Mouse (Mus musculus): ENCODE measurements at regions not wholly inside any gene's neighbourhood (a gene's known extent, or its start where the extent isn't known, plus 50 kb on each side); places are given as distances from the start of the nearest gene placed in this dataset.

GRCm38 (mm10) chr15:37102035-37102555 lies 94.5 kb upstream of the Zfp706 start:
- dilution Hi-C loops (cut with MboI; ENCODE audit: extremely low pct_ligation_motif_present, extremely low pct_unique_long_range_greater_than_20kb, low sequenced_read_pairs) (no loop called here), in situ Hi-C loops (cut with MboI; ENCODE audit: low pct_ligation_motif_present, low pct_unique_long_range_greater_than_20kb, low sequenced_read_pairs) (loop anchor here (10.0 to 25.0 kb wide), 2 partner anchors 317 to 810 kb away; no protein-coding TSS in a partner anchor)
- TF ChIP-seq CTCF (conservative IDR thresholded peaks at IDR 0.05 in 1 of 2, IDR thresholded peaks at IDR 0.05 in 1 of 2; ENCODE audit: low read depth in 2 of 2, low read length in 2 of 2) (peak in 1 of 2 experiments; percentile 50; a peak in 2 of 4 replicates), RAD21 (IDR thresholded peaks at IDR 0.05; ENCODE audit: low read depth, low read length) (peak; percentile 45), PAX5 (IDR thresholded peaks at IDR 0.05; ENCODE audit: low read length) (no peak)

GRCm38 (mm10) chr15:37101419-37101818 lies 93.8 kb upstream of the Zfp706 start:
- TF ChIP-seq ZC3H11A (IDR thresholded peaks at IDR 0.05; ENCODE audit: low read depth, low read length) (no peak), MAFK (IDR thresholded peaks at IDR 0.05; ENCODE audit: insufficient replicate concordance, low read length) (no peak), ZNF384 (IDR thresholded peaks at IDR 0.05; ENCODE audit: low read depth, low read length) (no peak), SMC3 (IDR thresholded peaks at IDR 0.05; ENCODE audit: low read depth, low read length) (no peak), KAT2A (IDR thresholded peaks at IDR 0.05; ENCODE audit: insufficient replicate concordance, low read length) (no peak), RAD21 (IDR thresholded peaks at IDR 0.05; ENCODE audit: low read depth, low read length) (peak; percentile 4), PAX5 (IDR thresholded peaks at IDR 0.05; ENCODE audit: low read length) (no peak), MYC (IDR thresholded peaks at IDR 0.05; ENCODE audit: low read depth, low read length) (no peak), ELF1 (IDR thresholded peaks at IDR 0.05; ENCODE audit: low read depth, low read length) (no peak), CHD1 (IDR thresholded peaks at IDR 0.05; ENCODE audit: low read depth, low read length) (no peak), USF1 (IDR thresholded peaks at IDR 0.05; ENCODE audit: low read depth, low read length) (no peak), USF2 (conservative IDR thresholded peaks at IDR 0.05; ENCODE audit: low read depth, low read length) (no peak), POLR2A (IDR thresholded peaks at IDR 0.05; ENCODE audit: low read depth, low read length) (no peak), MEF2A (IDR thresholded peaks at IDR 0.05; ENCODE audit: borderline replicate concordance, low read depth, low read length) (no peak), SIN3A (IDR thresholded peaks at IDR 0.05; ENCODE audit: low read length) (no peak), EP300 (IDR thresholded peaks at IDR 0.05; ENCODE audit: low read length) (no peak), CTCF (conservative IDR thresholded peaks at IDR 0.05 in 1 of 2, IDR thresholded peaks at IDR 0.05 in 1 of 2; ENCODE audit: low read depth in 2 of 2, low read length in 2 of 2) (peak in 1 of 2 experiments; percentile 45; a peak in 2 of 4 replicates)

More at GRCm38 (mm10) chr15:37102035-37102555, 94.5 kb upstream of the Zfp706 start:
- no peak overlapping the region for H3K4me3 ChIP-seq (replicated peaks in 1 of 3; ENCODE audit: low read depth in 2 of 3, low read length in 2 of 3, poor library complexity in 1 of 3)
- DNase-seq (ENCODE audit: extremely low read depth): no peak
- H3K36me3 ChIP-seq (replicated peaks in 1 of 2; ENCODE audit: control insufficient read depth in 1 of 2, insufficient read depth in 1 of 2, low read length in 1 of 2): no peaks in the 10 kb centered on the region
- peaks cover 0 to 6% of the 10 kb centered on the region in 2 experiments; a peak in 2 of 4 replicates for H3K4me1 ChIP-seq (ENCODE audit: control insufficient read depth in 1 of 2, insufficient read depth in 2 of 2)
- H3K27ac ChIP-seq (ENCODE audit: insufficient read depth, low read depth): no peak overlapping the region
- H3K9me3 ChIP-seq (replicated peaks; ENCODE audit: low read length): no peaks in the 10 kb centered on the region
- H3K9ac ChIP-seq (ENCODE audit: insufficient read depth, low read depth): no peak overlapping the region
- H3K4me2 ChIP-seq (ENCODE audit: insufficient read depth, low read depth, poor library complexity, severe bottlenecking): no peak overlapping the region
- H3K79me2 ChIP-seq (replicated peaks; ENCODE audit: control insufficient read depth, extremely low read depth, insufficient read depth, poor library complexity, severe bottlenecking): no peaks in the 10 kb centered on the region
- H3K27me3 ChIP-seq (replicated peaks): peaks cover 9% of the 10 kb centered on the region

More at GRCm38 (mm10) chr15:37101419-37101818, 93.8 kb upstream of the Zfp706 start:
- Histone ChIP-seq H3K9ac (ENCODE audit: insufficient read depth, low read depth) (no peak overlapping the region), H3K27me3 (replicated peaks) (peaks cover 7% of the 10 kb centered on the region), H3K4me1 (ENCODE audit: control insufficient read depth in 1 of 2, insufficient read depth in 2 of 2) (peaks cover 0 to 6% of the 10 kb centered on the region in 2 experiments; a peak in 2 of 4 replicates), H3K79me2 (replicated peaks; ENCODE audit: control insufficient read depth, extremely low read depth, insufficient read depth, poor library complexity, severe bottlenecking) (no peaks in the 10 kb centered on the region), H3K9me3 (replicated peaks; ENCODE audit: low read length) (no peaks in the 10 kb centered on the region), H3K4me2 (ENCODE audit: insufficient read depth, low read depth, poor library complexity, severe bottlenecking) (no peak overlapping the region), H3K27ac (ENCODE audit: insufficient read depth, low read depth) (no peak overlapping the region), H3K36me3 (replicated peaks in 1 of 2; ENCODE audit: control insufficient read depth in 1 of 2, insufficient read depth in 1 of 2, low read length in 1 of 2) (no peaks in the 10 kb centered on the region), H3K4me3 (replicated peaks in 1 of 3; ENCODE audit: low read depth in 2 of 3, low read length in 2 of 3, poor library complexity in 1 of 3) (no peak overlapping the region)
- no peak for DNase-seq (ENCODE audit: extremely low read depth)
- in situ Hi-C loops (cut with MboI; ENCODE audit: low pct_ligation_motif_present, low pct_unique_long_range_greater_than_20kb, low sequenced_read_pairs) (loop anchor here (10.0 to 25.0 kb wide), 2 partner anchors 317 to 811 kb away; no protein-coding TSS in a partner anchor), dilution Hi-C loops (cut with MboI; ENCODE audit: extremely low pct_ligation_motif_present, extremely low pct_unique_long_range_greater_than_20kb, low sequenced_read_pairs) (no loop called here)
